Mouse (Mus musculus) ovary, adult 2 months (tissue): ENCODE results near the gene Fam199x. TPM values are rescaled to one million over a fixed set of nuclear protein-coding genes. Genes with fewer than 3 reads are reported as not detected.

Experiments
- polyA plus RNA-seq: library from polyadenylated mRNA; depleted of rRNA; stranded (reverse); fragments of >200 nt; gene quantifications from 2 replicates; pipeline ENCODE4 v1.2.3, GENCODE M21; 2012; rRNA removed

The Fam199x gene
- polyA plus RNA-seq = 0.94 and 1.5 TPM in 2 replicates

DNA sequence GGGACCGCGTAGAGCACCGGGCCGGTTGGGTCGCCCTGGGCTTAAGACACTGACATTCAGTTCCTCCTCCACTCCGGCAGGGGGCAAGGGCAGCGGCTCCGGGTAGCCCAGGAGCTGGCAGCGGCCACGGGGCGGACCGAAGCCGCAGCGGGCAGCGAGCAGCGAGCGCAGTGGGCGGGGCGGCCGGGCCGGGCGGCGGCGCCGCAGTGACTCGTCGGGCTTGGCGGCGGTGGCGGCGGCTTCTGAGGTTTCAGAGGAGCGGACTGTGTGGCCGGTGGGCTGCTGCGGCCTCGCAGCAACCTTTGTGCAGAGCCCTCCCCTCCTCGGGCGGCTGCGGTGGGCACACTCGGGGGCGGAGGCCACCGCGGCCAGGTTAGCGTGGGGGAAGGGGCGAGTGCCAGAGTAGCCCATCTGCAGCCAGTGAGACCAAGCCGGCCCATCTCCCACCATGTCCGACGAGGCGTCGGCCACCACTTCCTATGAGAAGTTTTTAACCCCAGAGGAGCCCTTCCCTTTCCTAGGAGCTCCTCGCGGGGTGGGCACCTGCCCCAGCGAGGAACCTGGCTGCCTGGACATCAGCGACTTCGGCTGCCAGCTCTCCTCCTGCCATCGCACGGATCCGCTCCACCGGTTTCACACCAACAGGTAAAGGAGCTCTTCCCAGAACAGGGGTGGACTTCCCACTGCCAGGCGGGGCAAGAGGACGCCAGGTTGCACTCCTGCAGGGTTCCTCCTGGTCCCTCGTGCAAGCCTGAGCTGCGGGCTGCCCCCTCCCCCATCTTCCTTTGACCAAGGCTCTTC is at the start of gene Fam199x:
Fam199x (plus strand) TSS at position 170 of the 801 bp plus-strand sequence.

DNA sequence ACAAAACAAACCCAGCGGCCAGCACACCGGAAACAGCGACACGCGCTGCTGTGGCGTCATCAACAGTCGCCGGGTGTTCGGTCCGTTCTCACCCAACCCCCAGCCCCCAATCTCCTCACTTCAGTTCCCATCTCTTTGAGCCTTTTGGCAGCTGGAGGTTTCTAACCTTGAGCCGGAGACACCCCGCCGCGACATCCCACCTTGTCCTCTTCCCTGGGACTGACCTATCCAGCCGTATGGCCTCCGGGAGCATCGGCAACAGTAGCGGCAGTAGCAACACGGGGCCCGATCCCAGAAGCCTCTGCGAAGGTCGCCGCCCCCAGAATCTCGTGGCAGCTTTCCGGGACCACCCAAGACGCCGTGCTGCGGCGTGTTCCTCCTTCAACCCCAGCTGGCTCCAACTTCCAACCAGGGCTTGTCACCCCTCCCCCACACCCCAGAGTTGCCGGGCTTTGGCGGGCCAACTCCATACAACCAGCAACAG is 11.4 kb upstream of the Fam199x start, which contains the start of gene Slc25a53:
Slc25a53 (minus strand) TSS at position 303 of the 484 bp plus-strand sequence.

DNA sequence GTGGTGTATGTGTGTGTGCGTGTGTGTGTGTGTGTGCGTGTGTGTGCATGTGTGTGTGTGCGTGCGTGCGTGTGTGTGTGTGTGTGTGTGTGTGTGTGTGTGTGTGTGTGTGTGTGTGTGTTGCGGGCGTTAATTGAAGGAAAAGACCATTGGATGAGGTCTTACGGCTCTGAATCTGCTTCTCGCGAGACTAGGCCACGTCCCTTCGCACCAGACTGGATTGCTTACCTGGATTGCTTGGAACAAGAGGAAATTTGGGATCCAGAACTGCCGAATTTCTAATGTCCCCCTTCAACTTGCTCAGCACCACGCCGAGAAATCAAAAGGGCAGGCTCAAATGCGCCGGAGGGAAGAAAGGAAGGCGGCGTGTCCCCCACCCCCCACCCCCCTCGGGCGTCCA is 72.3 kb downstream of the Fam199x start, which contains the start of gene Esx1:
Esx1 (minus strand) TSS at position 366 of the 400 bp plus-strand sequence.

Other genes with a start within 250 kb of the Fam199x start
- 8.0 and 9.6 TPM in 2 replicates for gene Plp1, start 226.9 kb upstream of the Fam199x start, polyA plus RNA-seq
- not detected in 2 replicates for gene Rab9b, start 180.8 kb upstream of the Fam199x start, polyA plus RNA-seq
- not detected in 2 replicates for gene H2bfm, start 122.3 kb upstream of the Fam199x start, polyA plus RNA-seq
- not detected in 2 replicates for gene Tmsb15b2, start 74.1 kb upstream of the Fam199x start, polyA plus RNA-seq
- gene Tmsb15l, start 72.7 kb upstream of the Fam199x start, polyA plus RNA-seq = 0.42 and 1.2 TPM in 2 replicates
- not detected in 2 replicates for gene Tmsb15b1, start 72.7 kb upstream of the Fam199x start, polyA plus RNA-seq
- gene Zcchc18, start 56.4 kb upstream of the Fam199x start, polyA plus RNA-seq = 2.1 and 2.3 TPM in 2 replicates
- 2.9 and 4.2 TPM in 2 replicates for gene Slc25a53, start 11.3 kb upstream of the Fam199x start, polyA plus RNA-seq
- gene Esx1, start 72.5 kb downstream of the Fam199x start, polyA plus RNA-seq = not detected in 2 replicates